Mouse (Mus musculus): ENCODE measurements around the gene Pcdh15. TPM values are rescaled to one million over a fixed set of nuclear protein-coding genes. Genes with fewer than 3 reads are reported as not detected.

Pcdh15 gene
- polyA plus RNA-seq, 1 experiment from 2014 or later: 8.8 TPM

DNA sequence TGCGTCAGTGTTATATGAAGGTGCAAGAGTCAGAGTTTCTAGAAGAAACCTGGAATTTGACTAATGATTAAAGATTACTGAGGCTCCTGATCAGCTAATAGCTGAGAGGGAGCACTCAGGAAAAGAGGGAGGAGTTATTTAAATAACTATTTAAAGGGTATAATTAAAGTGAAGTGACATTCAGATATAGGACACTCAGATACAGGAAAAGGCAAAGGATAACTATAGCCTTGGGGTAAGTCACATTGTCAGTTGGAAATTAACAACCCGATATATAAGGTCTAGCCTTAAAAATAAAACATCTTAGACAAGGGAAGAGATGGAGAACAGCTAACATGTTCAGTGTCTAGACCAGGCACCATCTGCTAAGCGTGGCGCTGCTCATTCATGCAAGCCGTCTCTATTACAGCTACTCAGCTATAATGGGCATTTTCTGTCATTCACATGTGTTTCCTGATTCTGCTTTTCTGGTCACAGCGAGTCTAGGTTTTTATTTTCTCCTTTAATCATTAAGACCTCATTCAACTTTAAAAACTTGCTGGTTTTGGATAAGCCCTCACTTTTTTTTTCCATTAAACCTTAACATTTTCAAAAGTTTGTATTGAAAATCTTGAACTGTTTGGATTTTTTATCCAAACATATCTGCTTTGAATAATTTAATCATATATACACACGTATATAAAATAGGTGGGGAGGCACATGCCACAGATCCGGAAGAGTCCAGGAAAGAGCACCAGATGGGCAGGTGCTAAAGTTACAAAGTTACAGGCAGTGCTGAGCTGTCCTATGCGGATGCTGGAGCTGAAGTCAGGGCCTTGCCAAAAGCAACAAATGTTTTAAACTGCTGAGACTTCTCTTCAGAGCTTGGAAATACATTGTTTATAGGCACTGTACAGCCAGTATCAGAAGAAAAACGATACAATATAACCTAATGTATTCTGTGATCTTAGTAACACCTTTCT lies 1288.7 kb downstream of the Pcdh15 start:
- H3K4me1 ChIP-seq (replicated peaks): peaks cover 11% of the 10 kb centered on the region; the same call in 1 of the 2 replicates
- H3K27ac ChIP-seq (replicated peaks): no peak overlapping the region
- no peaks in the 10 kb centered on the region for H3K9me3 ChIP-seq
- no peaks in the 10 kb centered on the region for H3K27me3 ChIP-seq
- no peaks in the 10 kb centered on the region for H3K36me3 ChIP-seq
- H3K4me3 ChIP-seq: no peak overlapping the region
- H3K4me2 ChIP-seq: no peak overlapping the region
- H3K9ac ChIP-seq: no peak overlapping the region
- 54% methylated on average over 10 of the region's 10 CpGs for WGBS
- peak; percentile 84 for ATAC-seq (ENCODE audit: low read depth)

DNA sequence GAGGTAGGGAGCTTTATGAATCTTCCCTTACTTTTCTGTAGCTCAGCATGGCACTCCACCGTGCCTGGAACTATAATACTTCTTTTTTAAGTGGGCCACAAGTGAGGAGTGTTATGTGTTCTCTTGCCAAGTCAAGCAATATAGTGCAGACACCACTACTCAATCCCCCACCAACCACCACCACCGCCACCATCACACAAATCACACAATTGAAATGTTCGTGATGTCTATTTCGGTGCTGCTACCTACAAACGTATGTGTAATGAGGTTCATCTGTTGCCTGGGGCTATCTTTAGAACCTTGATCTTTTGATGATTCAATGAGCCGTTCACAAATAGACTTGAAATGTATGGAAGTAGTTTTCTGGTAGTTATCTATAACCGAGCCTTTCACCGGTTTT lies 1304.0 kb downstream of the Pcdh15 start:
- ATAC-seq (ENCODE audit: low read depth): no peak
- H3K9me3 ChIP-seq: no peaks in the 10 kb centered on the region
- 80% methylated on average over 8 of the region's 8 CpGs for WGBS
- no peak overlapping the region for H3K9ac ChIP-seq
- no peaks in the 10 kb centered on the region for H3K27me3 ChIP-seq
- no peak overlapping the region for H3K27ac ChIP-seq (replicated peaks)
- H3K4me2 ChIP-seq: no peak overlapping the region
- H3K4me3 ChIP-seq: no peak overlapping the region
- no peaks in the 10 kb centered on the region for H3K4me1 ChIP-seq (replicated peaks)
- H3K36me3 ChIP-seq: no peaks in the 10 kb centered on the region

DNA sequence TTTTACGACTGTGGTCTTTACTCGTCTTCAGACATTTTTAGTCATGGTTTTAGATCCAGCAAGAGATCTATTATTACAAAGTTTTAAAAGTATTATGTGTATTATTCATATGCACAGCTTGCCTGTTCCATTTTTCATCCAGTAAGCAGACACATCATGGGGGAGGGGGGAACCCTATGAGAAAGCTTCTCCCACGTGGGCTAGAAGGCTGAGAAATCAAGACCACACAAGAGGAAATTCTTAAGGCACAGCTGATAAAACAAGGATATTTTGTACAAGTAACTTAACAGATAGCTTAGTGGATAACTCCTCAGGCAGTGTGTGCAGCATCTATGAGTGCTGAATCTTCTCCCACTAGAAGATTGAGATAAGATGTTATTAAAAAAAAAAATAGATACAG lies 1314.9 kb downstream of the Pcdh15 start:
- ATAC-seq (ENCODE audit: low read depth): no peak
- no peak overlapping the region for H3K4me2 ChIP-seq
- no peaks in the 10 kb centered on the region; the same call in 1 of the 2 replicates for H3K4me1 ChIP-seq (replicated peaks)
- H3K27ac ChIP-seq (replicated peaks): no peak overlapping the region
- H3K36me3 ChIP-seq: no peaks in the 10 kb centered on the region
- WGBS: 47% methylated on average over 3 of the region's 3 CpGs
- H3K27me3 ChIP-seq: no peaks in the 10 kb centered on the region
- H3K9me3 ChIP-seq: no peaks in the 10 kb centered on the region
- no peak overlapping the region for H3K4me3 ChIP-seq
- no peak overlapping the region for H3K9ac ChIP-seq

DNA sequence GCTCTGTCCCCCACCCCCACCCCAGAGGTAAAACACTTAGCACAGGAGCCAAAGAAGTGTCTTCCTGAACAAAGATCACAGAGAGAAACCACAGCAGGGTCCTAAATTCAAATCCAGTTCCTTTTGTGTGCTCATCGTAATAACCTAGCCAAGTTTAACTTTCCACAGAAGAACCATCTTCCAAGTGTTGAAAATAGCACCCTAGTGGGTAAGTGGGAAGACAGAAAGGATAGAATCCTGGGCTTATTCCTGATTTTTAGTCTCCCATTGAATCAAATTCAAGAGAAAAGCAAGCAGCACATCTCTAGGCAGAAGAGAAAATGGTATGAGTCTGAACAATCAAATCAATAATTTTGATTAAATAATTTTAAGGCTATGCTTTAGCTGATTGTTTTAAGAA lies 1315.8 kb downstream of the Pcdh15 start:
- Histone ChIP-seq H3K4me2 (no peak overlapping the region), H3K36me3 (no peaks in the 10 kb centered on the region), H3K4me3 (no peak overlapping the region), H3K4me1 (replicated peaks) (no peaks in the 10 kb centered on the region; the same call in 1 of the 2 replicates), H3K27ac (replicated peaks) (no peak overlapping the region), H3K9me3 (no peaks in the 10 kb centered on the region), H3K27me3 (no peaks in the 10 kb centered on the region), H3K9ac (no peak overlapping the region)
- 56% methylated on average over 1 of the region's 1 CpGs for WGBS
- ATAC-seq (ENCODE audit: low read depth): no peak

DNA sequence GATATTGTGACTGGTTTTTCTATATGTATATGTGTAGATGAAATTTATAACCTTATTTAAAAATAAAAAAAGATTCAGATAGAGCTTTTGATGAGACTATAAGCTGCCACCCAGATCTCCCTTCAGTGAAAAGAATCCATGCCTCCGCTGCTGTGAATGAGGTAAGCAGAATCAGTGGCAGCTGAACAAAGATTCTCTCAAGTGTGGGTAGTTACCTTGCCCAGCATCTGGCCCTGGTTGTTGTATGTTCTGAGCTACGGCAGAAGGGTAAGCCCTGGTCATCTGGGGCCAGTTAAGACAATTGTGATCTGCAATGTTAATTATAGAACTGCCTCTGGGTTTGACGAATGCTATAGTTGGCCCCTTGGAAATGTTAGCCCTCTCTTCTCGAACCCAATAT lies 1316.2 kb downstream of the Pcdh15 start:
- Histone ChIP-seq H3K27me3 (no peaks in the 10 kb centered on the region), H3K36me3 (no peaks in the 10 kb centered on the region), H3K9me3 (no peaks in the 10 kb centered on the region), H3K27ac (replicated peaks) (no peak overlapping the region; the same call in 1 of the 2 replicates), H3K9ac (peak overlapping the region; percentile 9; the same call in 1 of the 2 replicates), H3K4me3 (no peak overlapping the region), H3K4me2 (peak overlapping the region; percentile 33), H3K4me1 (replicated peaks) (no peaks in the 10 kb centered on the region; the same call in 1 of the 2 replicates)
- WGBS: 37% methylated on average over 4 of the region's 4 CpGs
- ATAC-seq (ENCODE audit: low read depth): no peak

DNA sequence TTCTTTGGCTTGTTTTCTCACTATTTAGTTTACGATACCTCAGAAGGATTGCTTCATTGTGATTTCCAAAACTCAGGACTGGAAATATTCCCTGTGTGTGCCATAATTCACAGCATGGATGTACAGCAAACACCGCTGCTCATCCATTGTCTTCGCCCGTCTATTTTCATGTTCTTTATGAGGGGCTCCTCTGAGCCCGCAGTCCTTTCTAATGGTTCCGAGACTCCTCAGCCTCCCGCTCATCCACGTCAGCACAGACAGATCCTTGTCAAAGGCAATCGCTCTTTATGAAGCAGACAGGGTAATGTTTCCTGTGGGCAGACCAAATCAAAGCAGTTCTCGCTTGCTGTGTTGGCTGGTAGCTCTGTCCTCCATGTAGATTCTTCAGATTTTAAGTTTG lies 1316.8 kb downstream of the Pcdh15 start:
- WGBS: 41% methylated on average over 10 of the region's 10 CpGs
- H3K4me2 ChIP-seq: peak overlapping the region; percentile 33

DNA sequence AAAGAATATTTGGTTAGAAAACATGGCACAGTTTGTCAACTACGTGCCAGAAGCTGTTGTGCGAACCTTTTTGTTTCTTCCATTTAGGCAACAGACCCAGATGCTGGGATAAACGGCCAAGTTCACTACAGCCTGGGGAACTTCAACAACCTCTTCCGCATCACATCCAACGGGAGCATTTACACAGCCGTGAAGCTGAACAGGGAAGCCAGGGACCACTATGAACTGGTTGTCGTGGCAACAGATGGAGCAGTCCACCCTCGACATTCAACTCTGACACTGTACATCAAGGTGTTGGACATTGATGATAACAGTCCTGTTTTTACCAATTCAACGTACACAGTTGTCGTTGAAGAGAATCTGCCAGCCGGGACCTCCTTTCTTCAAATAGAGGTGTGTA lies 1350.9 kb downstream of the Pcdh15 start:
- no peak overlapping the region for H3K9ac ChIP-seq
- H3K4me2 ChIP-seq: no peak overlapping the region
- peaks cover 2% of the 10 kb centered on the region; the same call in 1 of the 2 replicates for H3K9me3 ChIP-seq
- no peaks in the 10 kb centered on the region for H3K27me3 ChIP-seq
- ATAC-seq (ENCODE audit: low read depth): no peak
- H3K4me1 ChIP-seq (replicated peaks): peaks cover 6% of the 10 kb centered on the region
- no peak overlapping the region for H3K27ac ChIP-seq (replicated peaks)
- H3K36me3 ChIP-seq: no peaks in the 10 kb centered on the region
- H3K4me3 ChIP-seq: no peak overlapping the region
- 61% methylated on average over 11 of the region's 11 CpGs for WGBS

More for the DNA sequence above, 1316.8 kb downstream of the Pcdh15 start:
- ATAC-seq (ENCODE audit: low read depth): peak; percentile 81
- H3K27ac ChIP-seq (replicated peaks): peak overlapping the region; percentile 61
- no peaks in the 10 kb centered on the region for H3K27me3 ChIP-seq
- H3K4me1 ChIP-seq (replicated peaks): no peaks in the 10 kb centered on the region; the same call in 1 of the 2 replicates
- no peaks in the 10 kb centered on the region for H3K36me3 ChIP-seq
- H3K4me3 ChIP-seq: no peak overlapping the region
- no peaks in the 10 kb centered on the region for H3K9me3 ChIP-seq
- H3K9ac ChIP-seq: peak overlapping the region; percentile 9; the same call in 1 of the 2 replicates

DNA sequence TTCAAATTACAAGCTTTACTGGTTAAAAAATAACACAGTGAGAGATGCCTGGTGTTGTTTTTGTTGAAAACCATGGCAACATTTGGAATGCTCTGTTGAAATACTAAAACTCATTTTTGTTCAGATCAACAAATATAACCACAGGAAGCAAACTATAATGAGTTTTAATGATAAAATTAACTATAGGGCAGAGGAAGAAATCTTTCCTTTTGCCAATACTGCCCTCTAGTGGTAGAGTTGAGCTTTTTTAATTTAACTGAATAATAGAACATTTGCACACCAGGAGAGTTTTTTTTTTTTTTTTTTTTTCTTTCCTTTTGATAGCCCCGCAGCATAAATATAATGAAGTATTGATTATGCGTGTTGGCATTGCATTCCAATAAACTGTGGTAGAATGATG lies 1364.8 kb downstream of the Pcdh15 start:
- no peak for ATAC-seq (ENCODE audit: low read depth)
- H3K9me3 ChIP-seq: no peaks in the 10 kb centered on the region
- no peak overlapping the region for H3K27ac ChIP-seq (replicated peaks)
- H3K27me3 ChIP-seq: no peaks in the 10 kb centered on the region
- no peak overlapping the region for H3K4me2 ChIP-seq
- no peak overlapping the region for H3K9ac ChIP-seq
- no peaks in the 10 kb centered on the region for H3K36me3 ChIP-seq
- no peak overlapping the region for H3K4me3 ChIP-seq
- H3K4me1 ChIP-seq (replicated peaks): no peaks in the 10 kb centered on the region
- WGBS: 13% methylated on average over 2 of the region's 2 CpGs

DNA sequence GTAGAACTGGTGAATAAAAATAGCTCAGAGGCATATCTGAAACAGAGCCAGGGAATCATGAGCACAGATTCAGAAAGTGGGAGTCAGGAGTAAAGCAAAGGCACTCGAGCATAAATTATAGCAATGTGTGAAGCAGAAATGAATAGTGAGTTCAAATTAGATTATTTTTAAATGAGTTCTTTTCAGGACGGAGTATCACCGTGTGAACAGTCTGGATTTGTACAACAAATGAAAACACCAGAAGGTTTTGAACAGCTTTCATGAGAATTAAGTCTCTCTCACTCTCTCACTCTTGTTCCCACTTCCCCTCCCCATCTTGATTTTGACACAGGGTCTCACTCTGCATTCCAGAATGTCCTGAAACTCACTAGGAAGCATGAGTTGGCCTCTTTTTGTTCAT lies 1381.6 kb downstream of the Pcdh15 start:
- no peak overlapping the region for H3K9ac ChIP-seq
- WGBS: 72% methylated on average over 3 of the region's 3 CpGs
- no peaks in the 10 kb centered on the region for H3K36me3 ChIP-seq
- no peaks in the 10 kb centered on the region for H3K4me1 ChIP-seq (replicated peaks)
- no peak overlapping the region for H3K27ac ChIP-seq (replicated peaks)
- H3K27me3 ChIP-seq: no peaks in the 10 kb centered on the region
- H3K4me2 ChIP-seq: no peak overlapping the region
- H3K9me3 ChIP-seq: no peaks in the 10 kb centered on the region
- no peak overlapping the region for H3K4me3 ChIP-seq
- ATAC-seq (ENCODE audit: low read depth): no peak

DNA sequence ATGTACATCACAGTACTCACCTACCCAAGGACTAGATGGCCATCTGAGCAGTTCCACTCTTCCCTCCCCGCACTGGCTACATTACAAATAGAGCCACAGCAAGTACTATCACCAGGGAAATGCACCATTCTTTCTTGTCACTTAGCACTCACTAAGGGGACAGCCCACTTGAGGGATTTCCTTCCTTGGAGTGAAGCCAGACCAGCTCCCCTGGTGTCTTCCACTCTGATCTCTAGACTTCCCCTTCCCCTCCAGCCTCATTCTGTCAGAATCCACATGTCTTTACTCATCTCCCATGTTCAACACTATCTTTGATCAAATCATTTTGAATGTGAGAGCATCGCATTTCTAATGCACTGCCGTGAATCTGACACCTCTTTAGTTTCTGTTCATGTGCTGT lies 1413.2 kb downstream of the Pcdh15 start:
- no peaks in the 10 kb centered on the region for H3K27me3 ChIP-seq
- H3K36me3 ChIP-seq: no peaks in the 10 kb centered on the region
- H3K27ac ChIP-seq (replicated peaks): no peak overlapping the region
- WGBS: 69% methylated on average over 3 of the region's 3 CpGs
- H3K4me1 ChIP-seq (replicated peaks): no peaks in the 10 kb centered on the region
- no peak overlapping the region for H3K4me2 ChIP-seq
- no peaks in the 10 kb centered on the region for H3K9me3 ChIP-seq
- H3K9ac ChIP-seq: no peak overlapping the region
- no peak overlapping the region for H3K4me3 ChIP-seq
- no peak for ATAC-seq (ENCODE audit: low read depth)

DNA sequence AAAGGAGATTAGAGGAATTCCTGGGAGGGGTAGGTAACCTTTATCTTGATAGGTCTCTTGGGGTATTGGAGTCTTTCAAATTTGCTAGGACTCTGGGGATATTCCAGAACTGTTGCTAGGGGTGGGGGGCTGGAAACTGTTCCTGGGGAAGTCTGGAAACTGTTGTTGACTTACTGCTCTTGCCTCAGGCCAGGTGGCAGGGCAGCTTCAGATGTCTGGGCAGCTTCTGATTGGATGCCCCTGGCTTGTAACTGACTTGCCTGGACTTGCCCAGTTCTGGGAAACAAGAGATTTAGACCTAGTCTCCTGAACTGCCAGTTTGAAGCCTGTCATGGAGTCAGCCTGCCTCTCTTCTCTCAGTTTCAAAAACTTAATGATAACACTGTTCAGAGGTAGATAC lies 1414.6 kb downstream of the Pcdh15 start:
- H3K36me3 ChIP-seq: no peaks in the 10 kb centered on the region
- no peak overlapping the region for H3K4me2 ChIP-seq
- no peak for ATAC-seq (ENCODE audit: low read depth)

DNA sequence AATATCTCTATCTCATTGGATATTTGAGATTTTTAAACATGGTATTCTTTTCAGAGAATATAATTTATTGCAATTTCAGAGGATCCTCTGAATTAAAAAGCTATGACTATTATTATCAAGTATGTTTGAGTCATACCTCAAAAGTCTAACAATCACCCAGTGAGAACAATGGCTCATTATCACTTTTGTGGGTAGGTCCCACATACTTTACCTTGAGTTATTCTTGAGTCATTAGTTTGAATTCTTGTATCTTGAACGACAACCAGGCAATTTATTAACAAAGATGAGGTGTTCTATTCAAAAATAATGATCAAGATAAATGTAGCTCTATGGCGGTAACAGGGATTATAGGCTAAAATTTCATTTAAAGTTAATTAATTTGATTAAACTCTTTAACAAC lies 1439.2 kb downstream of the Pcdh15 start:
- H3K36me3 ChIP-seq: no peaks in the 10 kb centered on the region
- no peaks in the 10 kb centered on the region for H3K4me1 ChIP-seq (replicated peaks)
- H3K4me2 ChIP-seq: no peak overlapping the region
- no peaks in the 10 kb centered on the region for H3K9me3 ChIP-seq
- 92% methylated on average over 2 of the region's 2 CpGs for WGBS
- no peak overlapping the region for H3K4me3 ChIP-seq
- H3K27ac ChIP-seq (replicated peaks): no peak overlapping the region
- ATAC-seq (ENCODE audit: low read depth): no peak
- no peak overlapping the region for H3K9ac ChIP-seq
- no peaks in the 10 kb centered on the region for H3K27me3 ChIP-seq

More for the DNA sequence above, 1414.6 kb downstream of the Pcdh15 start:
- Histone ChIP-seq H3K4me1 (replicated peaks) (no peaks in the 10 kb centered on the region), H3K4me3 (no peak overlapping the region), H3K27ac (replicated peaks) (no peak overlapping the region), H3K9me3 (no peaks in the 10 kb centered on the region), H3K9ac (no peak overlapping the region), H3K27me3 (no peaks in the 10 kb centered on the region)
